Mouse (Mus musculus): ENCODE measurements around the gene Tmc6.

- no peak for TF ChIP-seq CTCF (IDR thresholded peaks at IDR 0.05; ENCODE audit: low read depth)
- TF ChIP-seq EP300 (IDR thresholded peaks at IDR 0.05; ENCODE audit: low read depth): no peak
These were observed 9.6 kb downstream of the Tmc6 start for GRCm38 (mm10) chr11:117772352-117772751.

Data from liver, postnatal 0 days (tissue).